Mouse (Mus musculus) forebrain, embryonic 16.5 days (tissue): ENCODE results near the gene Plau. TPM values are rescaled to one million over a fixed set of nuclear protein-coding genes. Genes with fewer than 3 reads are reported as not detected.

ENCODE experiments used
- ATAC-seq: fragments of 200-750 bp; cut with Nextera tagmentation; 2 replicates; pipeline ENCODE4 v1.8.0; 2017; ENCODE audit warnings: mild to moderate bottlenecking, moderate library complexity
- H3K27ac ChIP-seq: fragments of 300-500 bp; sonication (generic); 2 replicates; pipeline ENCODE4 v1.5.1; 2014; ENCODE audit warnings: low read length, control low read depth
- H3K27me3 ChIP-seq: fragments of 300-500 bp; sonication (generic); replicated peaks from 2 replicates; pipeline ENCODE4 v1.6.1; 2014; ENCODE audit warnings: low read length; ENCODE audit not compliant: control insufficient read depth, insufficient read depth
- H3K36me3 ChIP-seq: fragments of 300-500 bp; sonication (generic); 2 replicates; pipeline ENCODE4 v1.6.1; 2014; ENCODE audit not compliant: control insufficient read depth, insufficient read depth
- H3K4me1 ChIP-seq: fragments of 300-500 bp; sonication (generic); replicated peaks from 2 replicates; pipeline ENCODE4 v1.6.1; 2014; ENCODE audit warnings: low read length; ENCODE audit not compliant: control insufficient read depth, insufficient read depth
- H3K4me2 ChIP-seq: fragments of 300-500 bp; sonication (generic); 2 replicates; pipeline ENCODE4 v1.6.1; 2014; ENCODE audit warnings: mild to moderate bottlenecking, low read length, control low read depth
- H3K4me3 ChIP-seq: fragments of 300-500 bp; sonication (generic); replicated peaks from 2 replicates; pipeline ENCODE4 v1.5.1; 2014; ENCODE audit warnings: mild to moderate bottlenecking, low read length, control low read depth
- H3K9ac ChIP-seq: fragments of 300-500 bp; sonication (generic); replicated peaks from 2 replicates; pipeline ENCODE4 v1.6.1; 2014; ENCODE audit warnings: low read depth, low read length, control low read depth
- H3K9me3 ChIP-seq: fragments of 300-500 bp; sonication (generic); 2 replicates; pipeline ENCODE4 v1.6.1; 2016; ENCODE audit warnings: low read length; ENCODE audit not compliant: control insufficient read depth
- WGBS: fragments of 180-500 bp; shearing (Covaris S2); extraction: QIAGEN DNeasy Blood & Tissue Kit; methylation state at CpG from one replicate; pipeline ENCODE4 v1.1.7; 2014; 5-methylcytosine and 5-hydroxymethylcytosine counted together
- polyA plus RNA-seq: library from polyadenylated mRNA; unstranded; fragments of >200 nt; fragmentation: Nextera tagmentation; extraction: Ambion mirVana; gene quantifications from 2 replicates; pipeline ENCODE4 v1.2.1, GENCODE M21; 2015

The Plau gene
- polyA plus RNA-seq, 1 experiment from 2014 or later = 0.33 TPM

DNA sequence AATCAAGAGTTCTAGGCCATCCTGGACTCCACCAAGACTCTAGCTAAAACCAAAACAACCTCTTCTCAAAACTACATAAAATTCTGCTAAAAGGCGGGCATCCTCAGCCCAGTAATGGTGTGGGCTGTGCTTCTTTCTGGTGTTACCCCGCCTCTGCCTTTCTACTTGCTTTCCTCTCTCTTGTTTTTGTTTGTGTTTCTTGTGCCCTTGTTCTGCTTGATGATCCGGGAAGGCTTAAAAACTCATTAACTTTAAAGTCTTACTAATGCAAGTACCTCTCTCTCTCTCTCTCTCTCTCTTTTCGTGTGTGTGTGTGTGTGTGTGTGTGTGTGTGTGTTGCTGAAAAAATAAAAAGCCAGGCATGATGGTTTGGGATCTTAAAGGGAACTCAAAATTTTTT is 13.3 kb downstream of the Plau start:
- Histone ChIP-seq H3K9ac (no peak overlapping the region), H3K4me2 (no peak overlapping the region), H3K9me3 (no peaks in the 10 kb centered on the region), H3K4me3 (no peak overlapping the region), H3K36me3 (no peaks in the 10 kb centered on the region), H3K27ac (no peak overlapping the region), H3K27me3 (no peaks in the 10 kb centered on the region), H3K4me1 (no peaks in the 10 kb centered on the region)
- WGBS = 63% methylated on average over 4 of the region's 4 CpGs
- no peak for ATAC-seq

DNA sequence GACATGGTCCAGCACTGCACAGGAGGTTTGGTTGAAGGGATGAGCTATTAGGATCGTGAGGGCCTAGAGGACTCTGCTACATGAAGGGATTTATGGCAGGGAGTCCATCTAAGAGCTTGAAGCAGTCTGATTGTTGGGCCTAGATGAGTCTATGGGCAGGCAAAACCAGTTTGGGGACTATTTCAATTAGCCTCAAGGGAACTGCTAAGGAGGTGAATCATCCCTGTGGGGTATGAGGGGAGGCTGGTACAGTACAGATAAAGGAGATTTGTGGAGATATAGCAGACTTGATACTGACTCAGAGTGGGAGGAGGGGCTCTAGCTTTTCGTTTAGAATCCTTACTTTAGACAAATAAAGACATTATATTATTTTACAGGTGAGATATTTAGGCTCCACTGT is 14.0 kb downstream of the Plau start:
- Histone ChIP-seq H3K27me3 (no peaks in the 10 kb centered on the region), H3K36me3 (no peaks in the 10 kb centered on the region), H3K4me3 (no peak overlapping the region), H3K9ac (no peak overlapping the region), H3K27ac (no peak overlapping the region), H3K9me3 (no peaks in the 10 kb centered on the region), H3K4me2 (no peak overlapping the region), H3K4me1 (no peaks in the 10 kb centered on the region)
- no peak for ATAC-seq
- WGBS = 73% methylated on average over 2 of the region's 2 CpGs

DNA sequence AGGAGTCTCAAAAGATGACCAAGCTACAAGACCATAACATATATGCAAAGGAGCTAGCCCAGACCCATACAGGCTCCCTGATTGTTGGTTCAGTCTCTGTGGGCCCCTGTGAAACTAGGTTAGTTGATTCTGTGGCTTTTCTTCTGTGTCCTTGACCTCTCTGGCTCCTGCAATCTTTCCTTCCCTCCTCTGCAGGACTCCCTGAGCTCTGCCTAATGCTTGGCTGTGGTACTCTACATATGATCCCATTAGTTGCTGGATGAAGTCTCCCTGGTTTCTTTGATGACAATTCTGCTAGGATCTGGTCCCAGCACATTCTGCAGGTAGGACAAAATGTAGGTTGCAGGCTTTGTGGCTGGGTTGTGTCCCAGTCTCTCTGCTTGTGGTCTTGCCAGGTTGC is 15.3 kb downstream of the Plau start:
- no peak for ATAC-seq

DNA sequence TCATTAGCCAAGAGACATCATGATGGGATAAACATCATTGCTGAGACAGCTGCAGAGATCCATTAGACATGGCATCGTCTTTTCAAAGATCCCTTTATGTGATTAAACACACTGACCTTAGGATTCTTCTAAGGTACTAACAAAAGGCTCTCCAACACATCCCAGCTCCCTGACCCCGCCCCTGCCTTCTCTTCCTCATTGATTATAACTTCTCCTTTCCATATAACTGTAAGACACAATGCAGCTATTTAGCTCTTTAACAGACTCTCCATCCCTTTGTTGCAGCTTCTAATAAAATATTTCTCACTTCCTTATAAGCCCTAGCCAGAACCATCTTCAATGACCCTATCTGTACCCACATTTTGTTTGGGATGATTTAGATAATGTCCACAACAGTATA is 24.7 kb downstream of the Plau start:
- no peaks in the 10 kb centered on the region for H3K27me3 ChIP-seq
- no peaks in the 10 kb centered on the region for H3K36me3 ChIP-seq
- H3K9me3 ChIP-seq = no peaks in the 10 kb centered on the region
- H3K27ac ChIP-seq = no peak overlapping the region
- 75% methylated on average over 2 of the region's 2 CpGs for WGBS
- ATAC-seq = no peak
- no peak overlapping the region for H3K4me3 ChIP-seq
- no peaks in the 10 kb centered on the region for H3K4me1 ChIP-seq
- no peak overlapping the region for H3K9ac ChIP-seq
- H3K4me2 ChIP-seq = no peak overlapping the region

More for the DNA sequence above, 15.3 kb downstream of the Plau start:
- Histone ChIP-seq H3K9me3 (no peaks in the 10 kb centered on the region), H3K4me3 (no peak overlapping the region), H3K27ac (no peak overlapping the region), H3K36me3 (no peaks in the 10 kb centered on the region), H3K4me2 (no peak overlapping the region), H3K4me1 (no peaks in the 10 kb centered on the region), H3K27me3 (no peaks in the 10 kb centered on the region), H3K9ac (no peak overlapping the region)

DNA sequence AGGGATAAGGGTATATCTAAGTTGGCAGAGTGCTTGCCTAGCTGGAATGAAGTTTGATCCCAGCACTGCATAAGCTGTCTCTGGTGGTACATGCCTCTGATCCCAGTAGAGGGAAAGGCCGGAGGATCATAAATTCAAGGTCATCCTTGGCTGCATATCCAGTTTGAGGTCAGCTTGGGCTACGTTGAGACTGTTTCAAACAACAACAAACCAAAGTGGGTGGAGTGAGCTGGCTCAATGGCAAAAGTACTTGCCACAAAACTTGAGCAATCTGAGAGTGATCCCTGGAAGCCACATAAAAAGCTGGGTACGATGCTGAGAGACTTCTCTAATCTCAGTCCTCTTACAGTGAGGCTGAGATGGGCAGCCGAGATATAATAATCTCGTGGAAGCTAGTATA is 25.1 kb downstream of the Plau start:
- no peak for ATAC-seq
- Histone ChIP-seq H3K4me3 (no peak overlapping the region), H3K36me3 (no peaks in the 10 kb centered on the region), H3K4me1 (no peaks in the 10 kb centered on the region), H3K27ac (no peak overlapping the region), H3K9ac (no peak overlapping the region), H3K9me3 (no peaks in the 10 kb centered on the region), H3K27me3 (no peaks in the 10 kb centered on the region), H3K4me2 (no peak overlapping the region)
- 89% methylated on average over 5 of the region's 5 CpGs for WGBS

DNA sequence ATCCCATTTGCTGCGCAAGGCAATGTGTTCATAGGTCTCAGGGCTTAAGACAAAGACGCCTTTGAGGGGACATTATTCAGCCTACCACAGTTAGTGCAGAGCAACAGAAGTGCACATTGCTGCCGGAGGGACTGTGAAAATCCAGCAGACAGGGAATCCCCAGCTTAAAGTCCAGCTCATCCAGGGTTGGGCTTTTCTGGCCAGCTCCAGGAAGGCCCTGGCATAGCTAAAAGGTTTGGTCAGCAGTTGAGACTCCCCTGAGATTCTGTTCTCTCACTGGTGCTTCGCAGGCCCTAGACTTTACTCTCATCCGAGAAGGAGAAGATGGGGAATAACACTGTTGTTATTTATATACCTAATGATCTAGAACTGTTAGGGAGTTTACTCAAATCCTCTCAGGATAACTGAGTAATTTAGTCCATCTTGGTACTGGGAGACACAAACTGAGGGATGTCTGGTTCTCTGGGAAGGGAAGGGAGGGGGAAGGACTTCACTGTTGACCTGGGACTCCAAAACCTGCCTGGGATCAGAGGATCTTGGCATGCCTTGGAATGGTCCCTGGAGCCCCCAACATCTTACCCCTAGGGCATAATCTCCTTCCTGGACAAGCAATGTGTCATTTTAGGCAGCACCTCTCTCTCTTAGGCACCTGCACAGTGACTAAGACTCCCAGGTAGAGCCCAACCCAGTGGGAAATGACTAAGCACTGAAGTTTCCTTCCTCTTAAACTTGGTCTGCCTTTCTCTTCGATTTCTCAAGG is 27.0 kb downstream of the Plau start:
- Histone ChIP-seq H3K36me3 (no peaks in the 10 kb centered on the region), H3K4me1 (no peaks in the 10 kb centered on the region), H3K4me2 (no peak overlapping the region), H3K27me3 (no peaks in the 10 kb centered on the region), H3K9me3 (no peaks in the 10 kb centered on the region), H3K27ac (no peak overlapping the region), H3K4me3 (no peak overlapping the region), H3K9ac (no peak overlapping the region)
- ATAC-seq = no peak
- 66% methylated on average over 6 of the region's 6 CpGs for WGBS

DNA sequence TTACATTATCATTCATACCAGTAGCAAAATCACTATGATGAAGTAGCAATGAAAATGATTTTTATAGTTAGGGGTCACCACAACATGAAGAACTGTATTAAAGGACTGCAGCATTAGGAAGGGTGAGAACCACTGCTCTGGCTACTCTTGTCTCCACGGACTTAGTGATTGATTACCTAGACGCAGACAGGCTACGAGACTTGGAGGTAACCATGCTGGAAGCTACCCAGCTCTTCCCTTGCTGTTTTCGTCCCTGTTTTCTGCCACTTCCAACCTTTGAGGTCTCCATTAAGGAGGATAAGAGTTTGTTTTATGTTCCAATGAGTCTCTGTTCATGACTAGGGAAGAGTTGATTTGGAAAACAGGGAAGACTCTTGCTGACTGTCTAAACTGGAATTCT is 27.7 kb downstream of the Plau start:
- Histone ChIP-seq H3K4me3 (no peak overlapping the region), H3K9me3 (no peaks in the 10 kb centered on the region), H3K27ac (no peak overlapping the region), H3K4me1 (no peaks in the 10 kb centered on the region), H3K9ac (no peak overlapping the region), H3K4me2 (no peak overlapping the region), H3K36me3 (no peaks in the 10 kb centered on the region), H3K27me3 (no peaks in the 10 kb centered on the region)
- 89% methylated on average over 4 of the region's 4 CpGs for WGBS
- no peak for ATAC-seq

DNA sequence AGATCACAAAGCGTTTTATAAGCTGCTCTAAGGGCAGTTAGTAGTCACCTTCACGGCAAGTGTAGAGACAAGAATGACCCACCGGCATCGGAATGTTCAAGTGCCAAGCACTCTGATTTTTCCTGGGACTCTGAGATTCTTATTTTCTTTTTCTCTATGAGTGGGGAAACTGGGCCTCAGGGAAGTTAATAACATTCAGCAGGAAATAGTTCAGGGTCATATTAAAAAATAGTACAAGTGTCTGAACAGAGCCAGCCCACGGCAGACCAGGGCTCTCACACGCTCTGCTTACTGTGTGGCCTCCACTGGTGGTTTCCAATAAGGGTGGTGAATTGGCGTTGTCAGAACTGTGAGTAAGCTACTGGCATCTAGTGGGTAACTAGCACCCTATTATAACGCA is 29.1 kb downstream of the Plau start:
- H3K9me3 ChIP-seq = no peaks in the 10 kb centered on the region
- no peak overlapping the region for H3K9ac ChIP-seq
- H3K4me1 ChIP-seq = no peaks in the 10 kb centered on the region
- no peak overlapping the region for H3K4me2 ChIP-seq
- ATAC-seq = no peak
- H3K27me3 ChIP-seq = no peaks in the 10 kb centered on the region
- no peak overlapping the region for H3K4me3 ChIP-seq
- 90% methylated on average over 8 of the region's 8 CpGs for WGBS
- no peak overlapping the region for H3K27ac ChIP-seq
- no peaks in the 10 kb centered on the region for H3K36me3 ChIP-seq

DNA sequence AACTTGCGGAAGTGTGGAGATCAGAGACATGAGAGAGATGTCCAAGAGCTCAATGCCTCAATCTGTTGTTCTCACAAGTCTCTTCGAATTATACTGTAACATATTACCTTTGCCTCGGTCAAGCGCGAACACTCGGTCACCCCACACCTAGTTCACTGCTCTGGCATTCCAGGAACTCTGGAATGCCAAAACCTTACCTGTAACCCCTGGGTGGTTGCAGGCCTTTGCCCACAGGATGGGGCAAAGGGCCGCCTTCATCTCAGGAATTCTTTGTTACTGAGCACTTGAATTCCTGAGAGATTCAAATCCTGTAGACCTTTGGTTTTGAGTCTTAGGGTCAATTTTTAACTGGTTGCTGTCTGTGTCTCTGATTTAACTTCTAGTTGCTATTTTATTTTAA is 29.9 kb downstream of the Plau start:
- H3K27me3 ChIP-seq = no peaks in the 10 kb centered on the region
- H3K36me3 ChIP-seq = no peaks in the 10 kb centered on the region
- ATAC-seq = no peak
- H3K9ac ChIP-seq = no peak overlapping the region
- no peaks in the 10 kb centered on the region for H3K4me1 ChIP-seq
- H3K27ac ChIP-seq = no peak overlapping the region
- no peak overlapping the region for H3K4me2 ChIP-seq
- no peak overlapping the region for H3K4me3 ChIP-seq
- H3K9me3 ChIP-seq = no peaks in the 10 kb centered on the region
- WGBS = 93% methylated on average over 7 of the region's 7 CpGs

DNA sequence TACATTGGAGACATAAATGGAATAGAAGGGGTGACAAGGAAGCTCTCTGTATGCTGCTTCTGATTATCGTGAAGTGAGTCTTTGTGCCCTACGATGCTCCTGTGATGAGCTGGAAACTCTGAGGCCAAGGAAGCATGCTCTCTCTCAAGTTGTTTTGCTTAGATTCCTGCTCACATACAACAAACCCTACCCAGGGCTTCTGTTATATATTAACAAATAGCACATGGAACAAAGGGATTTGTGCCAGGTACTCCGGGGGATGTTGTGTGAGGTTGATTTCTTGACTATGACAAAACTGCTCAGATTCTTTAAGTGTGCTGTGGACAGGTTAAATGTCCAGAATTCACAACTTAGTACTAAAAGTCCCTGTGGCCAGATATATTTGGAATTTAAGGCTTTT is 33.6 kb downstream of the Plau start:
- 93% methylated on average over 3 of the region's 3 CpGs for WGBS
- Histone ChIP-seq H3K4me3 (no peak overlapping the region), H3K27ac (no peak overlapping the region), H3K36me3 (no peaks in the 10 kb centered on the region), H3K27me3 (no peaks in the 10 kb centered on the region), H3K9me3 (no peaks in the 10 kb centered on the region), H3K9ac (no peak overlapping the region), H3K4me1 (no peaks in the 10 kb centered on the region), H3K4me2 (no peak overlapping the region)
- ATAC-seq = no peak
